ENCODE assay signal across 11 mouse cellular contexts in genomic region chr19:57180333-57180732, GRCm38 (mm10).
DNase-seq lines count a peak whose midpoint lies in the region; ATAC-seq and TF ChIP-seq lines count a peak whose summit lies in the region.
"Had no signal": no experiment of that assay in that cellular context is flagged by ENCODE, and none has a peak within 500 bp of the region (broad histone marks: within the 10 kb centered on the region; RNA-seq: fewer than 3 reads in every experiment).

No protein-coding gene starts in this region.

- 46% methylated on average over 9 of the region's 9 CpGs for WGBS in heart, adult 2 months
- WGBS in liver, adult 2 months, result 76% methylated on average over 9 of the region's 9 CpGs
- WGBS in liver, embryonic 11.5 days, result 71% methylated on average over 9 of the region's 9 CpGs
- WGBS in stomach, embryonic 15.5 days, result 60% methylated on average over 9 of the region's 9 CpGs

- no peak for TF ChIP-seq CTCF in heart, adult 2 months (IDR thresholded peaks at IDR 0.05)
- no peak for TF ChIP-seq CTCF in liver, adult 2 months (IDR thresholded peaks at IDR 0.05; ENCODE audit: low read depth, low read length)

- no peaks in the 10 kb centered on the region for H3K27me3 ChIP-seq in heart, adult 2 months (ENCODE audit: control insufficient read depth, insufficient read depth, low read length)
- no peaks in the 10 kb centered on the region for H3K27me3 ChIP-seq in liver, adult 2 months (ENCODE audit: control insufficient read depth, insufficient read depth, low read length)
- H3K27me3 ChIP-seq in liver, embryonic 11.5 days (replicated peaks; ENCODE audit: control insufficient read depth, insufficient read depth, low read length), result no peaks in the 10 kb centered on the region
- H3K27me3 ChIP-seq in stomach, embryonic 15.5 days (replicated peaks), result no peaks in the 10 kb centered on the region

- no peak for ATAC-seq in liver, embryonic 11.5 days (replicated peaks; ENCODE audit: low FRiP score)
- ATAC-seq in stomach, embryonic 15.5 days (ENCODE audit: insufficient read depth, low FRiP score, low read depth), result no peak

- peak overlapping the region; percentile 64 for H3K27ac ChIP-seq in heart, adult 2 months
- H3K27ac ChIP-seq in liver, adult 2 months (replicated peaks; ENCODE audit: insufficient read depth, low read depth, low read length), result peak overlapping the region; percentile 92
- no peak overlapping the region for H3K27ac ChIP-seq in liver, embryonic 11.5 days (ENCODE audit: low read depth, low read length)
- H3K27ac ChIP-seq in stomach, embryonic 15.5 days, result peak overlapping the region; percentile 73; the same call in 1 of the 2 replicates

- H3K4me1 ChIP-seq in heart, adult 2 months (ENCODE audit: control insufficient read depth, insufficient read depth, low read length), result peaks cover 54% of the 10 kb centered on the region
- peaks cover 25% of the 10 kb centered on the region for H3K4me1 ChIP-seq in liver, adult 2 months (ENCODE audit: control insufficient read depth, insufficient read depth, low read length)
- H3K4me1 ChIP-seq in liver, embryonic 11.5 days (replicated peaks; ENCODE audit: control insufficient read depth, insufficient read depth, low read length), result peaks cover 9% of the 10 kb centered on the region
- peaks cover 15% of the 10 kb centered on the region; the same call in 1 of the 2 replicates for H3K4me1 ChIP-seq in stomach, embryonic 15.5 days

- no peak overlapping the region for H3K4me2 ChIP-seq in liver, embryonic 11.5 days
- H3K4me2 ChIP-seq in stomach, embryonic 15.5 days, result no peak overlapping the region
- H3K4me2 ChIP-seq: lung, embryonic 14.5 days had no signal

- H3K36me3 ChIP-seq in heart, adult 2 months (ENCODE audit: control insufficient read depth, insufficient read depth, low read length), result peaks cover 37% of the 10 kb centered on the region
- no peaks in the 10 kb centered on the region for H3K36me3 ChIP-seq in liver, adult 2 months (ENCODE audit: control insufficient read depth, insufficient read depth, low read length)
- H3K36me3 ChIP-seq in liver, embryonic 11.5 days (ENCODE audit: control insufficient read depth, insufficient read depth, low read length), result no peaks in the 10 kb centered on the region
- H3K36me3 ChIP-seq in stomach, embryonic 15.5 days, result no peaks in the 10 kb centered on the region

- TF ChIP-seq POLR2A in heart, adult 2 months (IDR thresholded peaks at IDR 0.05; ENCODE audit: insufficient read depth, low read depth, low read length), result no peak
- no peak for TF ChIP-seq POLR2A in liver, adult 2 months (IDR thresholded peaks at IDR 0.05; ENCODE audit: extremely low read depth, insufficient read depth, low read length)

- DNase-seq in heart, adult 2 months, result no peak
- no peak for DNase-seq in heart, postnatal 36 days
- DNase-seq in liver, adult 2 months (ENCODE audit: extremely low read depth, low read depth, low spot score), result no peak
- no peak for DNase-seq in liver, embryonic 11.5 days (ENCODE audit: low spot score)
- DNase-seq in forelimb bud, embryonic 11.5 days (ENCODE audit: low read depth, low spot score), result peak; percentile 57
- DNase-seq in frontal cortex, postnatal 25 days (ENCODE audit: low spot score in 2 of 2), result no peak
- DNase-seq in layer of hippocampus, adult 11-12 months (ENCODE audit: low spot score), result no peak
- DNase-seq: gastrocnemius, postnatal 25 days; lung, embryonic 14.5 days; thymus, postnatal 4 days had no signal

- H3K9me3 ChIP-seq in liver, embryonic 11.5 days (ENCODE audit: control insufficient read depth, low read length), result no peaks in the 10 kb centered on the region
- H3K9me3 ChIP-seq in stomach, embryonic 15.5 days, result no peaks in the 10 kb centered on the region

- no peak overlapping the region for H3K4me3 ChIP-seq in heart, adult 2 months
- no peak overlapping the region for H3K4me3 ChIP-seq in liver, adult 2 months (ENCODE audit: insufficient read depth, low read depth, low read length)
- no peak overlapping the region for H3K4me3 ChIP-seq in liver, embryonic 11.5 days (ENCODE audit: low read depth, low read length)
- H3K4me3 ChIP-seq in stomach, embryonic 15.5 days (replicated peaks), result no peak overlapping the region

- no peak for TF ChIP-seq EP300 in heart, adult 2 months (IDR thresholded peaks at IDR 0.05; ENCODE audit: insufficient read depth, low read depth, low read length)

- H3K9ac ChIP-seq in heart, adult 2 months (ENCODE audit: low read depth, low read length), result no peak overlapping the region
- no peak overlapping the region for H3K9ac ChIP-seq in liver, adult 2 months (ENCODE audit: low read depth, low read length)
- H3K9ac ChIP-seq in liver, embryonic 11.5 days (ENCODE audit: low read depth, low read length), result no peak overlapping the region
- no peak overlapping the region for H3K9ac ChIP-seq in stomach, embryonic 15.5 days
- H3K9ac ChIP-seq: lung, embryonic 14.5 days had no signal

- peaks cover 6% of the 10 kb centered on the region; the same call in 1 of the 2 replicates for H3K79me2 ChIP-seq in heart, adult 2 months (replicated peaks; ENCODE audit: control insufficient read depth, insufficient read depth, low read length)
- peaks cover 17% of the 10 kb centered on the region for H3K79me2 ChIP-seq in liver, adult 2 months (ENCODE audit: control insufficient read depth, insufficient read depth, low read length)

- intact Hi-C loops in heart, adult 2 months (cut with DNase I), result no loop called here
- intact Hi-C loops in heart, postnatal 36 days (cut with DNase I), result no loop called here
